Mouse (Mus musculus): ENCODE measurements around the gene Slc25a33.

Gene Slc25a33

DNA sequence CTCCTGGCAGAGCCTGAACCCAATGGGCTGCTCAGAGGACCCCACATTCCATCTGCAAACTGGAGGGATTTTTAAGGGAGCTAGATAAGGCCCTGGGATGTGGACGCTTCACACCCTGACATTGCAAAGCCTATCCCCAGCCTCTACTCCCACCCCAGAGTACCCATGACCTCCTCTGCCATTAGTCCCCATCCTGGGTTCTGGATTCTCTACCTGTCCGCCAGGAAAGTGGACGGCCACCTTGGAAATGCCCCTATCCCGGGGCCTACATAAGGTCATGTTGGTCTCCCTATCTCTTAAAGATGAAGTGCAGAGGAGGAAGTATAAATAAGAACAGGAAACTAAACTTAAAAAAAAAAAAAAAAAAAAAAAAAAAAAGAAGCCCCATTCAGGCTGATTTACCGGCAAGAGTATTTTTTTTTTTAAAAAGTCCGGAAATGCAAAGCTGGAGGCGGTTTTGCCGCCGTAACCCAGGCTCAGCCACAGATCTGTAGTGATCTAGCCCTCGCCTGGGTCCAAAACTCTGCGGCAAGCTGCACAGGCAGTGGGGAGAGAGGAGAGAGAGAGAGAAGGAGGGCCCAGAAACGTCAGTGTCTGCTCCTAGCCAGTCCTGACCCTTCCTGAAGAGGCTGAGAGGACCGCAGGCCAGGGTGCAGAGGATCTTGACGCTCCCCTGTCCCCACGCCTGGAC is 76.4 kb downstream of the Slc25a33 start:
- DNase-seq (ENCODE audit: low spot score in 2 of 2) = peak; percentile 82 to 86

DNA sequence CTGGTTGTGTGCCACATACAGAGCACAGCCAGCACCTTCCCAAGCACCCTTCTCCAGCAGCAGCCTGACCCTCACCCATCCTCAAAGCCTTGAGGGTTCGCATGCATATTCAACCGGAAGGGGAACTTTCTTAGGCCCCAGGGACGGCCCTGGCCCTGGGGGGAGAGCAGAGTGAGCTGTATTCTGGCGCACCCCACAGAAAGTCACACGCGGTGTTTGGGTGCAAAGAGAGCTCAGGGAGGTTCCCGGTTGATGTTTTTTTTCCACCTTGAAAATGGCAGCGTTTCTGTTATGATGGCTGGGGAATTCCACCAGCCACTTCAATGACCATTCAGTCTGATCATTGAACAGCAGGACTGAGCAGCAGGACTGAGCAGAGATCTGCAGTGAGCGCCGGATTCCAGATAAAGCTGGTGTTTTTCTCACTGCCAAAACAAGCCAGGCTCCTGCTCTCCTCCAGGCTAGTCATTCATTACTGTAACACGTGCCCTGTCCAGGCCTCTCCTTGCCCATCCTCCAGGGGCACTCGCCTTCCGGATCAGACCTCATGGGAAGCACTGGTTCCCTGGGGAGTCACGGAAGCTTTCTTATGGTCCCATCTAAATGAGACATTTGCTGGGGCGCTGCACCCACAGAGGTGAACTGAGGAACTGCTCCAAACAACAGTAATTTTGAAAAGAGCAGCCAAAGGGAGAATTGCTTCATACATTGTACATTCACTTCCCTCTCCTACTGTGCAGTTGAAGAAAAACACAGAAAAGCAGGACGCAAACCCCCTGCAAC is 77.7 kb downstream of the Slc25a33 start:
- peak; percentile 66 to 75 for DNase-seq (ENCODE audit: low spot score in 2 of 2)
